ENCODE assay signal across 22 mouse cellular contexts in genomic region chr13:41819484-41819883, GRCm38 (mm10). TPM values are rescaled to one million over a fixed set of nuclear protein-coding genes. Genes with fewer than 3 reads are reported as not detected.
DNase-seq lines count a peak whose midpoint lies in the region; ATAC-seq and TF ChIP-seq lines count a peak whose summit lies in the region.
"Had no signal": no experiment of that assay in that cellular context is flagged by ENCODE, and none has a peak within 500 bp of the region (broad histone marks: within the 10 kb centered on the region; RNA-seq: fewer than 3 reads in every experiment).

No protein-coding gene starts in this region.

- peaks cover 14% of the 10 kb centered on the region for H3K4me1 ChIP-seq in liver, adult 2 months (ENCODE audit: control insufficient read depth, insufficient read depth, low read length)
- H3K4me1 ChIP-seq in liver, embryonic 12.5 days: no peaks in the 10 kb centered on the region
- H3K4me1 ChIP-seq: forebrain, embryonic 13.5 days; limb, embryonic 13.5 days; midbrain, embryonic 12.5 days had no signal

- no peak overlapping the region for H3K4me3 ChIP-seq in liver, adult 2 months (ENCODE audit: insufficient read depth, low read depth, low read length)
- H3K4me3 ChIP-seq in liver, embryonic 12.5 days: no peak overlapping the region
- H3K4me3 ChIP-seq: erythroblast, embryonic 14.5 days; forebrain, embryonic 13.5 days; heart, embryonic 15.5 days; limb, embryonic 13.5 days; midbrain, embryonic 12.5 days had no signal

- no peak overlapping the region for H3K27ac ChIP-seq in liver, adult 2 months (replicated peaks; ENCODE audit: insufficient read depth, low read depth, low read length)
- no peak overlapping the region for H3K27ac ChIP-seq in liver, embryonic 12.5 days
- H3K27ac ChIP-seq: forebrain, embryonic 13.5 days; heart, embryonic 15.5 days; kidney, postnatal 0 days; limb, embryonic 13.5 days; midbrain, embryonic 12.5 days had no signal

- no peak overlapping the region for H3K9ac ChIP-seq in liver, adult 2 months (ENCODE audit: low read depth, low read length)
- no peak overlapping the region for H3K9ac ChIP-seq in liver, embryonic 12.5 days
- H3K9ac ChIP-seq: forebrain, embryonic 13.5 days; heart, embryonic 15.5 days; limb, embryonic 13.5 days; midbrain, embryonic 12.5 days had no signal

- no peaks in the 10 kb centered on the region for H3K27me3 ChIP-seq in liver, adult 2 months (ENCODE audit: control insufficient read depth, insufficient read depth, low read length)
- H3K27me3 ChIP-seq in liver, embryonic 12.5 days (replicated peaks): no peaks in the 10 kb centered on the region; the same call in 1 of the 2 replicates
- H3K27me3 ChIP-seq: forebrain, embryonic 13.5 days; heart, embryonic 15.5 days; limb, embryonic 13.5 days; midbrain, embryonic 12.5 days; Patski had no signal

- no peaks in the 10 kb centered on the region for H3K9me3 ChIP-seq in liver, embryonic 12.5 days (replicated peaks)
- H3K9me3 ChIP-seq: forebrain, embryonic 13.5 days; heart, embryonic 15.5 days; limb, embryonic 13.5 days; midbrain, embryonic 12.5 days had no signal

- no peak overlapping the region for H3K4me2 ChIP-seq in liver, embryonic 12.5 days
- H3K4me2 ChIP-seq: forebrain, embryonic 13.5 days; heart, embryonic 15.5 days; limb, embryonic 13.5 days; midbrain, embryonic 12.5 days had no signal

- TF ChIP-seq CTCF in liver, adult 2 months (IDR thresholded peaks at IDR 0.05; ENCODE audit: low read depth, low read length): no peak

- H3K36me3 ChIP-seq in liver, adult 2 months (ENCODE audit: control insufficient read depth, insufficient read depth, low read length): peaks cover 16% of the 10 kb centered on the region; the same call in 1 of the 2 replicates
- no peaks in the 10 kb centered on the region for H3K36me3 ChIP-seq in liver, embryonic 12.5 days
- H3K36me3 ChIP-seq: heart, embryonic 15.5 days; limb, embryonic 13.5 days; midbrain, embryonic 12.5 days had no signal

- DNase-seq in liver, adult 2 months (ENCODE audit: extremely low read depth, low read depth, low spot score): peak; percentile 33
- DNase-seq in B cell, adult 2 months: peak; percentile 8 to 11
- peak; percentile 47 for DNase-seq in brain, adult 2 months (ENCODE audit: low read depth, low spot score)
- no peak for DNase-seq in natural killer cell, adult 2 months (ENCODE audit: low spot score in 2 of 2)
- DNase-seq: adrenal gland, postnatal 10 days; cerebellum, adult 2 months; cerebellum, postnatal 36 days; gastrocnemius, postnatal 14 days; kidney, adult 11 months; right cerebral cortex, postnatal 25 days; thymus, postnatal 36 days had no signal

- ATAC-seq in liver, embryonic 12.5 days: no peak
- ATAC-seq in megakaryocyte, adult 5-6 weeks (ENCODE audit: poor library complexity, severe bottlenecking): peak; percentile 97
- no peak for ATAC-seq in CD4-positive, CD25-positive, alpha-beta regulatory T cell, adult 4 months
- ATAC-seq: Patski had no signal

- H3K79me2 ChIP-seq in liver, adult 2 months (ENCODE audit: control insufficient read depth, insufficient read depth, low read length): peaks cover 20% of the 10 kb centered on the region; the same call in 1 of the 2 replicates

- TF ChIP-seq POLR2A in liver, adult 2 months (IDR thresholded peaks at IDR 0.05; ENCODE audit: extremely low read depth, insufficient read depth, low read length): no peak

- 93% methylated on average over 4 of the region's 4 CpGs for WGBS in liver, adult 2 months
- 62% methylated on average over 4 of the region's 4 CpGs for WGBS in liver, embryonic 12.5 days (ENCODE audit: insufficient replicate concordance)

RNA-seq across cellular contexts. Expression of gene Adtrp, which starts 28.0 kb away (rescaled TPM):
- total RNA-seq in liver, adult 2 months (2014; rRNA removed): 267 and 323 TPM in 2 replicates
- 193 and 251 TPM in 2 replicates for polyA plus RNA-seq in liver, adult 2 months (2012; rRNA removed)
- polyA plus RNA-seq in liver, embryonic 12.5 days (2016; fragmentation: Nextera tagmentation; extraction: Ambion mirVana): not detected in 2 replicates
- 1.6 and 10.1 TPM in 2 replicates for total RNA-seq in megakaryocyte, adult 5-6 weeks (2015)
- total RNA-seq in megakaryocyte, adult 5-6 weeks (2017): 7.9 and 12.8 TPM in 2 replicates
- polyA plus RNA-seq in CD4-positive, CD25-positive, alpha-beta regulatory T cell, adult 4 months (2017; shearing (Covaris generic)): 1 to 10 TPM in 1 of 2 experiments, not detected in 1; 1.5 TPM
- total RNA-seq: hematopoietic stem cell, adult 5-6 weeks had no signal
- polyA plus RNA-seq: erythroblast, embryonic 14.5 days; forebrain, embryonic 13.5 days; midbrain, embryonic 12.5 days; Patski had no signal

Comparison
In these comparisons a context has a peak if more than half of its experiments do, and no peak if none do; other contexts are left out.
1. RNA of gene Adtrp, which starts 28.0 kb away (polyA plus RNA-seq): 193 to 251 TPM in liver, adult 2 months; 1.5 TPM in CD4-positive, CD25-positive, alpha-beta regulatory T cell, adult 4 months and not detected in liver, embryonic 12.5 days; every median in the first group is over 10 times any median in the second.
2. DNase-seq: peak in liver, adult 2 months (single experiment), B cell, adult 2 months (2 of 2) and brain, adult 2 months (single experiment); none in natural killer cell, adult 2 months (0 of 2).